Mouse (Mus musculus) intestine, postnatal 0 days (tissue): Measurements from ENCODE around the gene Ubqln4. TPM values are rescaled to one million over a fixed set of nuclear protein-coding genes. Genes with fewer than 3 reads are reported as not detected.

Experiments
- ATAC-seq: fragments of 200-750 bp; cut with Nextera tagmentation; 2 replicates; pipeline ENCODE4 v1.8.0; 2017; ENCODE audit warnings: mild to moderate bottlenecking, moderate TSS enrichment, moderate library complexity
- H3K27ac ChIP-seq: fragments of 300-500 bp; sonication (generic); 2 replicates; pipeline ENCODE4 v1.5.1; 2014; ENCODE audit warnings: mild to moderate bottlenecking, low read depth, low read length, moderate library complexity
- H3K27me3 ChIP-seq: fragments of 300-500 bp; sonication (generic); replicated peaks from 2 replicates; pipeline ENCODE4 v1.6.1; 2014; ENCODE audit warnings: low read length, mixed read lengths; ENCODE audit not compliant: control insufficient read depth, insufficient read depth
- H3K36me3 ChIP-seq: fragments of 300-500 bp; sonication (generic); 2 replicates; pipeline ENCODE4 v1.6.1; 2014; ENCODE audit warnings: mild to moderate bottlenecking, moderate library complexity; ENCODE audit not compliant: control insufficient read depth, insufficient read depth
- H3K4me1 ChIP-seq: fragments of 300-500 bp; sonication (generic); replicated peaks from 2 replicates; pipeline ENCODE4 v1.6.1; 2014; ENCODE audit warnings: antibody characterized with exemption, low read length, mixed read lengths; ENCODE audit not compliant: control insufficient read depth, insufficient read depth
- H3K4me2 ChIP-seq: fragments of 300-500 bp; sonication (generic); replicated peaks from 2 replicates; pipeline ENCODE4 v1.6.1; 2014; ENCODE audit warnings: low read depth, mild to moderate bottlenecking, moderate library complexity
- H3K4me3 ChIP-seq: fragments of 300-500 bp; sonication (generic); 2 replicates; pipeline ENCODE4 v1.5.1; 2014; ENCODE audit warnings: low read depth, low read length
- H3K9ac ChIP-seq: fragments of 300-500 bp; sonication (generic); 2 replicates; pipeline ENCODE4 v1.6.1; 2014; ENCODE audit warnings: mild to moderate bottlenecking, low read depth, low read length
- H3K9me3 ChIP-seq: fragments of 300-500 bp; sonication (generic); 2 replicates; pipeline ENCODE4 v1.6.1; 2016; ENCODE audit warnings: mixed run types; ENCODE audit not compliant: control insufficient read depth
- CTCF ChIP-seq: sonication (generic); IDR thresholded peaks from 2 replicates; pipeline ENCODE4 v1.5.1; 2016; ENCODE audit warnings: low read depth, mild to moderate bottlenecking, control low read depth, antibody characterized with exemption, moderate library complexity
- WGBS: fragments of 180-500 bp; shearing (Covaris S2); extraction: QIAGEN DNeasy Blood & Tissue Kit; methylation state at CpG from one replicate; pipeline ENCODE4 v1.1.7; 2014; 5-methylcytosine and 5-hydroxymethylcytosine counted together
- polyA plus RNA-seq: library from polyadenylated mRNA; unstranded; fragments of >200 nt; fragmentation: Nextera tagmentation; extraction: Ambion mirVana; gene quantifications from 2 replicates; pipeline ENCODE4 v1.2.1, GENCODE M21; 2015

The Ubqln4 gene
- polyA plus RNA-seq, 1 experiment from 2014 or later, result 17.3 TPM

- Histone ChIP-seq H3K4me2 (no peak overlapping the region), H3K9ac (no peak overlapping the region), H3K36me3 (no peaks in the 10 kb centered on the region; the same call in 1 of the 2 replicates), H3K27ac (no peak overlapping the region), H3K4me3 (no peak overlapping the region), H3K9me3 (no peaks in the 10 kb centered on the region), H3K27me3 (no peaks in the 10 kb centered on the region), H3K4me1 (no peaks in the 10 kb centered on the region)
- 39% methylated on average over 9 of the region's 9 CpGs for WGBS
- peak; percentile 41; the same call in 1 of the 2 replicates for ATAC-seq
- peak; percentile 98 for TF ChIP-seq CTCF
Observed at GRCm38 (mm10) chr3:88521803-88522331, 31.7 kb upstream of the Ubqln4 start.

GRCm38 (mm10) chr3:88523027-88523426 lies 30.5 kb upstream of the Ubqln4 start:
- H3K4me2 ChIP-seq, result no peak overlapping the region
- H3K36me3 ChIP-seq, result no peaks in the 10 kb centered on the region; the same call in 1 of the 2 replicates
- H3K4me1 ChIP-seq, result no peaks in the 10 kb centered on the region
- 80% methylated on average over 8 of the region's 8 CpGs for WGBS
- no peak overlapping the region for H3K9ac ChIP-seq
- H3K9me3 ChIP-seq, result no peaks in the 10 kb centered on the region
- H3K27ac ChIP-seq, result no peak overlapping the region
- H3K4me3 ChIP-seq, result no peak overlapping the region
- no peaks in the 10 kb centered on the region for H3K27me3 ChIP-seq
- TF ChIP-seq CTCF, result no peak
- no peak for ATAC-seq

GRCm38 (mm10) chr3:88525021-88525420 lies 28.5 kb upstream of the Ubqln4 start:
- no peak overlapping the region for H3K4me2 ChIP-seq
- WGBS, result 84% methylated on average over 5 of the region's 5 CpGs
- no peak for TF ChIP-seq CTCF
- no peak overlapping the region for H3K27ac ChIP-seq
- no peak overlapping the region for H3K4me3 ChIP-seq
- no peak for ATAC-seq
- no peaks in the 10 kb centered on the region; the same call in 1 of the 2 replicates for H3K36me3 ChIP-seq
- H3K9ac ChIP-seq, result no peak overlapping the region
- H3K27me3 ChIP-seq, result no peaks in the 10 kb centered on the region
- H3K4me1 ChIP-seq, result no peaks in the 10 kb centered on the region
- no peaks in the 10 kb centered on the region for H3K9me3 ChIP-seq

GRCm38 (mm10) chr3:88526157-88527131 lies 27.1 kb upstream of the Ubqln4 start:
- TF ChIP-seq CTCF, result peak; percentile 100
- Histone ChIP-seq H3K27ac (no peak overlapping the region), H3K9ac (no peak overlapping the region), H3K4me1 (no peaks in the 10 kb centered on the region; the same call in 1 of the 2 replicates), H3K4me3 (no peak overlapping the region), H3K4me2 (no peak overlapping the region), H3K36me3 (no peaks in the 10 kb centered on the region; the same call in 1 of the 2 replicates), H3K9me3 (no peaks in the 10 kb centered on the region), H3K27me3 (no peaks in the 10 kb centered on the region)
- WGBS, result 35% methylated on average over 17 of the region's 17 CpGs
- peak; percentile 70 for ATAC-seq

- Histone ChIP-seq H3K4me3 (no peak overlapping the region), H3K4me2 (no peak overlapping the region), H3K36me3 (no peaks in the 10 kb centered on the region; the same call in 1 of the 2 replicates), H3K9me3 (no peaks in the 10 kb centered on the region), H3K9ac (no peak overlapping the region), H3K27ac (no peak overlapping the region), H3K4me1 (no peaks in the 10 kb centered on the region; the same call in 1 of the 2 replicates), H3K27me3 (no peaks in the 10 kb centered on the region)
- no peak for TF ChIP-seq CTCF
- WGBS, result 60% methylated on average over 8 of the region's 8 CpGs
- ATAC-seq, result no peak
Observed at GRCm38 (mm10) chr3:88527565-88527964, 26.0 kb upstream of the Ubqln4 start.

- H3K4me3 ChIP-seq, result no peak overlapping the region
- no peaks in the 10 kb centered on the region for H3K27me3 ChIP-seq
- TF ChIP-seq CTCF, result no peak
- H3K4me2 ChIP-seq, result no peak overlapping the region
- no peak overlapping the region for H3K9ac ChIP-seq
- no peak overlapping the region for H3K27ac ChIP-seq
- 81% methylated on average over 11 of the region's 11 CpGs for WGBS
- H3K36me3 ChIP-seq, result no peaks in the 10 kb centered on the region; the same call in 1 of the 2 replicates
- peaks cover 3% of the 10 kb centered on the region; the same call in 1 of the 2 replicates for H3K4me1 ChIP-seq
- no peak for ATAC-seq
- no peaks in the 10 kb centered on the region for H3K9me3 ChIP-seq
Observed at GRCm38 (mm10) chr3:88528646-88529045, 24.9 kb upstream of the Ubqln4 start.
